Mouse (Mus musculus) thymus, adult 2 months (tissue): ENCODE measurements around the gene Mbnl1. TPM values are rescaled to one million over a fixed set of nuclear protein-coding genes. Genes with fewer than 3 reads are reported as not detected.
A peak's percentile ranks its signal among the peaks of the same experiment; 100 is the strongest.

ENCODE experiments used
- DNase-seq: peaks from one replicate; pipeline ENCODE4 v3.0.0; 2021
- H3K27ac ChIP-seq: fragments of 200-500 bp; 2 replicates; pipeline ENCODE4 v1.5.1; 2012; ENCODE audit warnings: low read length, control low read depth; ENCODE audit not compliant: control insufficient read depth, insufficient read depth
- H3K27me3 ChIP-seq: fragments of 200-500 bp; 2 replicates; pipeline ENCODE4 v1.6.1; 2012; ENCODE audit warnings: mild to moderate bottlenecking, low read length, moderate library complexity, mixed read lengths; ENCODE audit not compliant: control insufficient read depth, insufficient read depth
- H3K36me3 ChIP-seq: fragments of 200-500 bp; 2 replicates; pipeline ENCODE4 v1.6.1; 2012; ENCODE audit warnings: mild to moderate bottlenecking, low read length, moderate library complexity; ENCODE audit not compliant: control insufficient read depth, insufficient read depth
- H3K4me1 ChIP-seq: fragments of 200-500 bp; replicated peaks from 2 replicates; pipeline ENCODE4 v1.6.1; 2012; ENCODE audit warnings: low read length; ENCODE audit not compliant: control insufficient read depth, insufficient read depth
- H3K4me3 ChIP-seq: fragments of 200-500 bp; 2 replicates; pipeline ENCODE4 v1.5.1; 2012; ENCODE audit warnings: mild to moderate bottlenecking, low read length, control low read depth, moderate library complexity; ENCODE audit not compliant: control insufficient read depth, insufficient read depth
- CTCF ChIP-seq: fragments of 200-500 bp; IDR thresholded peaks from 2 replicates; pipeline ENCODE4 v1.5.1; 2012; ENCODE audit warnings: mild to moderate bottlenecking, control low read depth, low read length, moderate library complexity, borderline replicate concordance; ENCODE audit not compliant: control insufficient read depth, poor library complexity, insufficient read depth; ENCODE audit errors: extremely low read depth
- POLR2A ChIP-seq: fragments of 200-500 bp; IDR thresholded peaks from 2 replicates; pipeline ENCODE4 v1.6.1; 2012; ENCODE audit warnings: mild to moderate bottlenecking, low read length, control low read depth, moderate library complexity; ENCODE audit not compliant: control insufficient read depth, poor library complexity, insufficient read depth; ENCODE audit errors: extremely low read depth
- WGBS: fragments of 180-500 bp; shearing (Covaris S2); methylation state at CpG from one replicate; pipeline ENCODE4 v1.1.7; 2018; 5-methylcytosine and 5-hydroxymethylcytosine counted together
- polyA plus RNA-seq: library from polyadenylated mRNA; depleted of rRNA; stranded (reverse); fragments of >200 nt; gene quantifications from 2 replicates; pipeline ENCODE4 v1.2.3, GENCODE M21; 2012

The Mbnl1 gene
- polyA plus RNA-seq, 1 experiment = 291 TPM

- no peaks in the 10 kb centered on the region for H3K27me3 ChIP-seq
- H3K27ac ChIP-seq = no peak overlapping the region; the same call in 1 of the 2 replicates
- DNase-seq = no peak
- H3K4me3 ChIP-seq = no peak overlapping the region
- TF ChIP-seq CTCF = no peak
- TF ChIP-seq POLR2A = no peak
- no peaks in the 10 kb centered on the region for H3K36me3 ChIP-seq
- 14% methylated on average over 2 of the region's 2 CpGs for WGBS
- peaks cover 4% of the 10 kb centered on the region for H3K4me1 ChIP-seq
Measured at GRCm38 (mm10) chr3:60475055-60475454, 2.4 kb downstream of the Mbnl1 start.

GRCm38 (mm10) chr3:60476751-60477255 is 4.2 kb downstream of the Mbnl1 start:
- H3K4me1 ChIP-seq = peaks cover 9% of the 10 kb centered on the region
- 19% methylated on average over 6 of the region's 6 CpGs for WGBS
- DNase-seq = no peak
- H3K27ac ChIP-seq = peak overlapping the region; percentile 74; the same call in 1 of the 2 replicates
- H3K4me3 ChIP-seq = no peak overlapping the region
- no peaks in the 10 kb centered on the region for H3K27me3 ChIP-seq
- no peaks in the 10 kb centered on the region for H3K36me3 ChIP-seq
- TF ChIP-seq POLR2A = no peak
- TF ChIP-seq CTCF = no peak

GRCm38 (mm10) chr3:60478433-60478832 is 5.8 kb downstream of the Mbnl1 start:
- H3K27me3 ChIP-seq = no peaks in the 10 kb centered on the region
- TF ChIP-seq CTCF (no peak), POLR2A (no peak)
- no peak overlapping the region for H3K4me3 ChIP-seq
- WGBS = 20% methylated on average over 2 of the region's 2 CpGs
- peaks cover 9% of the 10 kb centered on the region for H3K4me1 ChIP-seq
- DNase-seq = no peak
- no peak overlapping the region for H3K27ac ChIP-seq
- no peaks in the 10 kb centered on the region for H3K36me3 ChIP-seq

GRCm38 (mm10) chr3:60480716-60481115 is 8.1 kb downstream of the Mbnl1 start:
- Histone ChIP-seq H3K36me3 (0 out of 2 replicates have a peak, but pooled peaks cover 3% of the 10 kb centered on the region), H3K27ac (peak overlapping the region; percentile 81), H3K4me1 (peaks cover 15% of the 10 kb centered on the region), H3K4me3 (no peak overlapping the region), H3K27me3 (no peaks in the 10 kb centered on the region)
- no peak for DNase-seq
- no peak for TF ChIP-seq CTCF
- no peak for TF ChIP-seq POLR2A
- WGBS = 53% methylated on average over 2 of the region's 2 CpGs

GRCm38 (mm10) chr3:60481740-60482399 is 9.2 kb downstream of the Mbnl1 start:
- peaks cover 16% of the 10 kb centered on the region for H3K4me1 ChIP-seq
- 14% methylated on average over 2 of the region's 2 CpGs for WGBS
- 0 out of 2 replicates have a peak, but pooled peaks cover 3% of the 10 kb centered on the region for H3K36me3 ChIP-seq
- H3K27ac ChIP-seq = peak overlapping the region; percentile 81
- H3K4me3 ChIP-seq = no peak overlapping the region
- no peaks in the 10 kb centered on the region for H3K27me3 ChIP-seq
- peak; percentile 55 for DNase-seq
- TF ChIP-seq POLR2A = no peak
- no peak for TF ChIP-seq CTCF

- Histone ChIP-seq H3K36me3 (0 out of 2 replicates have a peak, but pooled peaks cover 3% of the 10 kb centered on the region), H3K27ac (no peak overlapping the region), H3K27me3 (no peaks in the 10 kb centered on the region), H3K4me1 (peaks cover 15% of the 10 kb centered on the region), H3K4me3 (no peak overlapping the region)
- no peak for DNase-seq
- no peak for TF ChIP-seq CTCF
- no peak for TF ChIP-seq POLR2A
Measured at GRCm38 (mm10) chr3:60483305-60483704, 10.7 kb downstream of the Mbnl1 start.
